Mouse (Mus musculus) testis, adult 10 weeks (tissue): ENCODE measurements around the gene Vmn2r51. TPM values are rescaled to one million over a fixed set of nuclear protein-coding genes. Genes with fewer than 3 reads are reported as not detected.

ENCODE experiments used
- polyA plus RNA-seq: library from polyadenylated mRNA; stranded (reverse); fragments of 350-450 nt; fragmentation: Illumina TruSeq; extraction: RNeasy Lipid Tissue Mini Kit (QIAGEN cat#74804); gene quantifications from one replicate; pipeline ENCODE4 v1.2.3, GENCODE M21; 2014; ENCODE audit warnings: low read depth, low replicate concordance

Gene Vmn2r51
- not detected for polyA plus RNA-seq

GRCm38 (mm10) chr7:10105641-10106040 is at the start of gene Vmn2r51:
Gene Vmn2r51, minus strand, starts transcription at chr7:10105741.

GRCm38 (mm10) chr7:10053196-10053595 is 52.3 kb downstream of the Vmn2r51 start, which contains the start of gene Vmn2r50:
Gene Vmn2r50, minus strand, starts transcription at chr7:10053296.

Other genes with a start within 250 kb of the Vmn2r51 start
- gene Vmn2r48, start 152.2 kb downstream of the Vmn2r51 start, polyA plus RNA-seq: not detected
- not detected for gene Vmn2r49, start 113.5 kb downstream of the Vmn2r51 start, polyA plus RNA-seq
- gene Vmn2r50, start 52.4 kb downstream of the Vmn2r51 start, polyA plus RNA-seq: not detected
- not detected for gene Vmn2r52, start 70.8 kb upstream of the Vmn2r51 start, polyA plus RNA-seq
- 0.14 TPM for gene Vmn1r66, start 172.3 kb upstream of the Vmn2r51 start, polyA plus RNA-seq